Mouse (Mus musculus) fat pad, adult 2 months (tissue): ENCODE measurements around the gene Tnnc1.

Source experiments
- DNase-seq: peaks from one replicate; pipeline ENCODE4 v3.0.0-alpha.2; 2011; ENCODE audit warnings: low read depth, low spot score; ENCODE audit errors: extremely low read depth

The Tnnc1 gene

DNA sequence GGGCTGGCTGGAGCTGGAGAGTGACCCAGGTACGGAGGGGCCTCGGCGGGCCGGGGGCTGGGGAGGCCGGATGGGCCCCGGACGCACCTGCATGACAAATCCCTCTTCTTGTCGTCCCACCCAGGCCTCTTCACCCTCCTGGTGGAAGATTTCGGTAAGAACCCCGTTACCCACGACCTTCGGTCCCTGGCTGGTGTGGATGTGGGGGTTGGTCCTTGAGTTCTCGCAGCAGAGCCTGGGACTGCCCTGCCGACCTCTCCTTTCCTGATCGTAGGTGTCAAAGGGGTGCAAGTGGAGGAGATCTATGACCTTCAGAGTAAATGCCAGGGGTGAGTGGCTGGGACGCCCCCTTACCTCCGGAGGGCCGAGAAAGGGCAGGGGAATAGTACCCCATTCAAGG, 43.5 kb downstream of the Tnnc1 start:
- DNase-seq = no peak

DNA sequence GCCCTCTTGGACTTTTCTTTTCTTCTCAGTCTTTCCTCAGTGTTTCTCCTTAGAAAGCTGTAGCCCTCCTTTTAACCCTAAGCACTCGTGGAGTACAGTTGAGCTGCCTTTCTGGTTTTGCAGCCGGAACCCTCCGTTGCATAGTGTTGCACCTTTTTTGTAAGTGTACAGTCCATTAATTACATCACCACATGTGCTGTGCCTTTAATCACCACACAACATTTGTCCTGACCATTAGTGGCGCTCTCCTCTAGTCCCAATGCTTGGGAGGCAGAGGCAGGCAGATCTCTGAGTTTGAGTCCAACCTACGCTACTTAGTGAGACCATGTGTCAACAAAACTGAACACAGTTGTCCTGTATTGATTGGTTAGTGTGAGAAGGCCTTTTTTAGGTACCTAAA, 44.0 kb downstream of the Tnnc1 start:
- DNase-seq = no peak

DNA sequence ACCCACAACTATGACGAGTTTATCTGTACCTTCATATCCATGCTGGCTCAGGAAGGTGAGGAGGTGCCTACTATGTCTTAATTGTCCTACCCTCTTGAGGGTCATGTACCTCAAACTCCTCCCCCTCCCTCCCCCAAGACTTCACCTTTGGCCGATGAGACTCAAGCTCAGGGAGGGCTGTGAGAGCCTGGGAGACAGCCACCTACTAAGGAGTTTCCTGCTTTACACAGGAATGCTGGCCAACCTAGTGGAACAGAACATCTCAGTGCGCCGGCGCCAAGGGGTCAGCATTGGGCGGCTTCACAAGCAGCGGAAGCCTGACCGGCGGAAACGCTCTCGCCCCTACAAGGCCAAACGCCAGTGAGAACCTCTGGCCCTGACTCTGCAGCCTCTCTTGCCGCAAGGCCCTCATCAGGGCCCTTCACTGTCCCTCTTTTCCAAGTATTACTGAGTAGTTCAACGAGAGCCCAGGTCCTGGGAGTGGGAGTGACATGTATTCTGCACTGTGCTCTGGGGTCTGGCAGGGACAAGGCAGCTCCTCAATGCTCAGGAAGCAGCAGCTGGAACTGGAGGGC, 50.5 kb downstream of the Tnnc1 start:
- DNase-seq = no peak

DNA sequence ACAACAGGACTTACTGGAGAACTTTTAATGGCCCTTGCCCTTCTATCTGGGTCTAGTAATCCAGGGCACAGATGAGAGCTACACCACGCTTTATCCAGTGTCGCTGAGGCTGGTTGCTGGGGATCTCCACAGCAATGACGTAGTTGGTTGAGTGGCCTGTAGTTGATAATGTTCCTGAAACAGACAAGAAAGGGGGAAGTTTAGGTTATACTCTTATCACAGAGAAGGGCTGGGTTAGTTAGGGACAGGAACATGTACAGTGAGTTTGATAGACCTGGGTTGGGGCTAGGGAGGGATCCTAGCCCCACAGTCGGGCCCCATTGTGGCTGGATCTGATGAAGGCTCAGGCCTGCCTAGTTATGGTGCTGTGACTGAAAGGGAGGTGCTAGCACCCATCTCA, 52.3 kb downstream of the Tnnc1 start:
- DNase-seq = no peak

DNA sequence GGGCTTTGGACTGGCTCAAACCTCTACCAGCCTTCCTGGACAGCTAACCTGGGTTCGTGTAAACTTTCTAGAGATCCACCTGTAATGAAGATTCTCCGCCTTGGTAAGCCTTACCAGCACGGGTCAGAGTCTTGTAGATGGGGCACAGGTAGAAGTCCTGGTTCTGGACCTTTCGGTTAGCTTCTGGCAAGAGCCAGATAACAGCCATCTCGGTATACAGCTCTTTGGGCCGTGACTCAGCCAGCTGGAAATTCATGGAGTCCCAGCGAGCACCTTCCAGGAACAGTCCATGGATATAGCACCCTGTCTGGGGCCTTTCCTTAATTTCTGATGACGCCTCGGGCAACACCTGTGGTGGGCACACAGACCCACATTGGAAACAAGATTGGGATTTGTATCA, 52.8 kb downstream of the Tnnc1 start:
- no peak for DNase-seq
